Mouse (Mus musculus) spleen, adult 2 months (tissue): ENCODE measurements around the gene Irf2. TPM values are rescaled to one million over a fixed set of nuclear protein-coding genes. Genes with fewer than 3 reads are reported as not detected.
A peak's percentile ranks its signal among the peaks of the same experiment; 100 is the strongest.

ENCODE experiments used
- DNase-seq, 2 experiments: peaks; one replicate each; pipeline versions ENCODE4 v3.0.0 to v3.0.0-alpha.2; 2012 to 2021; ENCODE audit warnings: low spot score in 2 of 2, low read depth in 1 of 2
- H3K27ac ChIP-seq: fragments of 200-500 bp; 2 replicates; pipeline ENCODE4 v1.5.1; 2012; ENCODE audit warnings: low read length, inconsistent platforms; ENCODE audit not compliant: insufficient read depth
- H3K27me3 ChIP-seq: fragments of 200-500 bp; 2 replicates; pipeline ENCODE4 v1.6.1; 2012; ENCODE audit warnings: mild to moderate bottlenecking, moderate library complexity, low read length, inconsistent platforms; ENCODE audit not compliant: control insufficient read depth, insufficient read depth
- H3K36me3 ChIP-seq: fragments of 200-500 bp; 2 replicates; pipeline ENCODE4 v1.6.1; 2012; ENCODE audit warnings: mild to moderate bottlenecking, low read length, inconsistent platforms; ENCODE audit not compliant: control insufficient read depth, insufficient read depth
- H3K4me1 ChIP-seq: fragments of 200-500 bp; 2 replicates; pipeline ENCODE4 v1.6.1; 2011; ENCODE audit warnings: inconsistent platforms; ENCODE audit not compliant: control insufficient read depth, insufficient read depth, insufficient read length
- H3K4me3 ChIP-seq: fragments of 200-500 bp; 2 replicates; pipeline ENCODE4 v1.5.1; 2011; ENCODE audit warnings: mild to moderate bottlenecking, inconsistent platforms; ENCODE audit not compliant: insufficient read depth, insufficient read length; ENCODE audit errors: extremely low read depth
- CTCF ChIP-seq: fragments of 200-500 bp; IDR thresholded peaks from 2 replicates; pipeline ENCODE4 v1.5.1; 2011; ENCODE audit warnings: mild to moderate bottlenecking, inconsistent platforms; ENCODE audit not compliant: insufficient read depth, insufficient read length, insufficient replicate concordance; ENCODE audit errors: extremely low read depth
- POLR2A ChIP-seq: fragments of 200-500 bp; IDR thresholded peaks from 2 replicates; pipeline ENCODE4 v1.6.1; 2011; ENCODE audit warnings: low read depth, low read length, inconsistent platforms
- WGBS: fragments of 180-500 bp; shearing (Covaris S2); methylation state at CpG from one replicate; pipeline ENCODE4 v1.1.7; 2018; 5-methylcytosine and 5-hydroxymethylcytosine counted together
- polyA plus RNA-seq: library from polyadenylated mRNA; depleted of rRNA; stranded (reverse); fragments of >200 nt; gene quantifications from 2 replicates; pipeline ENCODE4 v1.2.3, GENCODE M21; 2012

The Irf2 gene
- polyA plus RNA-seq, 1 experiment, result 28.8 TPM

- no peak for DNase-seq
- H3K4me3 ChIP-seq, result no peak overlapping the region
- no peaks in the 10 kb centered on the region for H3K27me3 ChIP-seq
- no peak for TF ChIP-seq CTCF
- no peak for TF ChIP-seq POLR2A
- H3K36me3 ChIP-seq, result no peaks in the 10 kb centered on the region
- peaks cover 3% of the 10 kb centered on the region; the same call in 1 of the 2 replicates for H3K4me1 ChIP-seq
- H3K27ac ChIP-seq, result no peak overlapping the region
- 90% methylated on average over 5 of the region's 5 CpGs for WGBS
These were observed 41.4 kb upstream of the Irf2 start for GRCm38 (mm10) chr8:46698162-46698561.

- H3K27ac ChIP-seq, result no peak overlapping the region
- H3K4me3 ChIP-seq, result no peak overlapping the region
- H3K36me3 ChIP-seq, result no peaks in the 10 kb centered on the region
- no peak for DNase-seq
- WGBS, result 83% methylated on average over 2 of the region's 2 CpGs
- H3K4me1 ChIP-seq, result no peaks in the 10 kb centered on the region
- H3K27me3 ChIP-seq, result no peaks in the 10 kb centered on the region
- no peak for TF ChIP-seq POLR2A
- no peak for TF ChIP-seq CTCF
These were observed 34.4 kb upstream of the Irf2 start for GRCm38 (mm10) chr8:46705145-46705544.

- no peaks in the 10 kb centered on the region for H3K27me3 ChIP-seq
- H3K36me3 ChIP-seq, result no peaks in the 10 kb centered on the region
- no peak overlapping the region for H3K27ac ChIP-seq
- WGBS, result 43% methylated on average over 5 of the region's 5 CpGs
- no peak overlapping the region for H3K4me3 ChIP-seq
- peak in 1 of 2 experiments; percentile 26 for DNase-seq
- no peaks in the 10 kb centered on the region for H3K4me1 ChIP-seq
- no peak for TF ChIP-seq POLR2A
- no peak for TF ChIP-seq CTCF
These were observed 32.8 kb upstream of the Irf2 start for GRCm38 (mm10) chr8:46706730-46707129.

GRCm38 (mm10) chr8:46709302-46709701 lies 30.2 kb upstream of the Irf2 start:
- WGBS, result 89% methylated on average over 4 of the region's 4 CpGs

GRCm38 (mm10) chr8:46710289-46710688 lies 29.2 kb upstream of the Irf2 start:
- no peak for DNase-seq
- WGBS, result 71% methylated on average over 8 of the region's 8 CpGs
- H3K27ac ChIP-seq, result no peak overlapping the region
- TF ChIP-seq POLR2A (no peak), CTCF (no peak)
- no peaks in the 10 kb centered on the region for H3K27me3 ChIP-seq
- no peak overlapping the region for H3K4me3 ChIP-seq
- peaks cover 15% of the 10 kb centered on the region; the same call in 1 of the 2 replicates for H3K4me1 ChIP-seq
- H3K36me3 ChIP-seq, result no peaks in the 10 kb centered on the region

More at GRCm38 (mm10) chr8:46709302-46709701, 30.2 kb upstream of the Irf2 start:
- Histone ChIP-seq H3K4me1 (peaks cover 9% of the 10 kb centered on the region; the same call in 1 of the 2 replicates), H3K36me3 (no peaks in the 10 kb centered on the region), H3K27me3 (no peaks in the 10 kb centered on the region), H3K4me3 (no peak overlapping the region), H3K27ac (no peak overlapping the region)
- DNase-seq, result no peak
- TF ChIP-seq CTCF (no peak), POLR2A (no peak)

GRCm38 (mm10) chr8:46711496-46711895 lies 28.0 kb upstream of the Irf2 start:
- no peak for DNase-seq
- H3K4me1 ChIP-seq, result peaks cover 15% of the 10 kb centered on the region; the same call in 1 of the 2 replicates
- H3K4me3 ChIP-seq, result no peak overlapping the region
- H3K27me3 ChIP-seq, result no peaks in the 10 kb centered on the region
- TF ChIP-seq POLR2A (no peak), CTCF (no peak)
- no peaks in the 10 kb centered on the region for H3K36me3 ChIP-seq
- H3K27ac ChIP-seq, result no peak overlapping the region
- 88% methylated on average over 2 of the region's 2 CpGs for WGBS

GRCm38 (mm10) chr8:46713178-46713577 lies 26.4 kb upstream of the Irf2 start:
- DNase-seq, result peak; percentile 59 to 70
- WGBS, result 14% methylated on average over 11 of the region's 11 CpGs
- TF ChIP-seq POLR2A (no peak), CTCF (no peak)
- Histone ChIP-seq H3K4me1 (peaks cover 15% of the 10 kb centered on the region; the same call in 1 of the 2 replicates), H3K27me3 (no peaks in the 10 kb centered on the region), H3K36me3 (no peaks in the 10 kb centered on the region), H3K27ac (no peak overlapping the region), H3K4me3 (no peak overlapping the region)
